Mouse (Mus musculus): ENCODE measurements around the gene Dnah17.

Gene Dnah17

DNA sequence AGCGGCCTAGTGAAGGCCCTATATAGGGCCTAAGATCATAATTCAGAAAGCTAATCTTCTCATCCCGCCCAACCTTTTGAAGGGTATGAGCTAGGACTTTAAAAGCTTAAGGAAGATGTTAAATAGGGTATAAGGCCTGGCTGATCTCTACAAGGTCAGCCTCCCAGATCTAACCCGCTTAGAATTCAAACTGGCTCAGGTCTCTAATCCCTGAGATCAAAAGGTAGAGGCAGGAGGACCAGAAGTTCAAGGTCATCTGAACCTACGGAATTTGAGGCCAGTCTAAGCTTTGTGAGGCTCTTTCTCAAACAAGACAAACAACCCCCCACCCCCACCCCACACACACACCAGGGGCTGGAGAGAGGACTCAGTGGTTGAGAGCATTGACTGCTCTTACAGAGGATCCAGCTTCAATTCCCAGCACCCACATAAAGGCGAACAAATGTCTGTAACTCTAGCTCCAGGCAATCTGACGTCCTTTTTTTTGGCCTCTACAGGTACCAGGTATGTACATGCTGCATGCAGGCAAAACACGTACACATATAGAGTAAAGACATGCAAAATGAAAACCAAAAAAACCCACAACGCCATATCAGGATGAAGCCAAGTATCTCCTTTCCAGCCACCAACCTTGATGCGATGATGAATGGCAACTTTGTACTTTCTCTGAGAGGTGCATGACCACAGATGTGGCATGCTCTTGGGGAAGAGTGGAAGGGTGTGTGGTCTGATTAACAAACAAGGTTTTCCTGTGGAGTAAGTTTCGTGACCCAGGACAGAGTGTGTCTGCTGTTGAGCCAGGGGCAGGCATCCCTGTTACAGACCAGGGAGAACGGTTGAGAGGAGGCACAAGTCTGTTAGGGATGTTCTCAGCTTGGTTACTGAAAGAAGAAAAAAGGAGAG, 157.5 kb downstream of the Dnah17 start:
- DNase-seq (ENCODE audit: inconsistent ontology term), result no peak
